Mouse (Mus musculus): Measurements from ENCODE around the gene Myof. TPM values are rescaled to one million over a fixed set of nuclear protein-coding genes. Genes with fewer than 3 reads are reported as not detected.

The Myof gene
- polyA plus RNA-seq, 1 experiment from 2014 or later: 467 TPM

GRCm38 (mm10) chr19:38045198-38045597, 1.8 kb upstream of the Myof start:
- in situ Hi-C loops (cut with MboI; ENCODE audit: low pct_unique_long_range_greater_than_20kb): loop anchor here (10.0 kb wide), 1 partner anchor 470 kb away; no protein-coding TSS in a partner anchor
- ATAC-seq: no peak
- no peak for DNase-seq (ENCODE audit: low read depth, low spot score)
- POLR2A ChIA-PET: no interaction called here
- no peak for TF ChIP-seq CTCF (IDR thresholded peaks at IDR 0.05)
- CTCF ChIA-PET: interaction anchor here (0.9 kb wide), 1 partner anchor 108 kb away, joined by 3 read pairs; no protein-coding TSS in a partner anchor
- H3K27me3 ChIP-seq: no peaks in the 10 kb centered on the region

- CTCF ChIA-PET: interaction anchor here (0.9 to 1.9 kb wide), 6 partner anchors 12 to 87 kb away, joined by 3 to 16 read pairs (median 4); partner anchors contain the start of gene Cep55
- peak; percentile 31 for ATAC-seq
- no peaks in the 10 kb centered on the region for H3K27me3 ChIP-seq
- no peak for TF ChIP-seq CTCF (IDR thresholded peaks at IDR 0.05)
- in situ Hi-C loops (cut with MboI; ENCODE audit: low pct_unique_long_range_greater_than_20kb): loop anchor here (5.0 to 10.0 kb wide), 2 partner anchors 35 to 467 kb away; no protein-coding TSS in a partner anchor
- DNase-seq (ENCODE audit: low read depth, low spot score): no peak
- POLR2A ChIA-PET: interaction anchor here (0.7 to 2.0 kb wide), 7 partner anchors 9 to 133 kb away, joined by 3 to 12 read pairs (median 6); no protein-coding TSS in a partner anchor
Measured at GRCm38 (mm10) chr19:38042261-38042722, 1.1 kb downstream of the Myof start.

GRCm38 (mm10) chr19:38038267-38038666, 5.1 kb downstream of the Myof start:
- peak; percentile 77 for ATAC-seq
- TF ChIP-seq CTCF (IDR thresholded peaks at IDR 0.05): no peak
- ChIA-PET CTCF (interaction anchor here (1.0 to 4.0 kb wide), 6 partner anchors 10 to 83 kb away, joined by 3 to 12 read pairs (median 5); no protein-coding TSS in a partner anchor), POLR2A (interaction anchor here (1.4 to 1.6 kb wide), 3 partner anchors 10 to 14 kb away, joined by 4 to 6 read pairs (median 4); no protein-coding TSS in a partner anchor)
- H3K27me3 ChIP-seq: no peaks in the 10 kb centered on the region
- in situ Hi-C loops (cut with MboI; ENCODE audit: low pct_unique_long_range_greater_than_20kb): loop anchor here (10.0 kb wide), 1 partner anchor 483 kb away; the partner anchor contains the start of gene Exoc6
- DNase-seq (ENCODE audit: low read depth, low spot score): no peak

GRCm38 (mm10) chr19:38035766-38036165, 7.6 kb downstream of the Myof start:
- in situ Hi-C loops (cut with MboI; ENCODE audit: low pct_unique_long_range_greater_than_20kb): loop anchor here (10.0 kb wide), 1 partner anchor 481 kb away; the partner anchor contains the start of gene Exoc6
- ChIA-PET POLR2A (interaction anchor here (0.7 to 1.0 kb wide), 2 partner anchors 10 to 76 kb away, joined by 3 to 4 read pairs; no protein-coding TSS in a partner anchor), CTCF (interaction anchor here (1.6 kb wide), 1 partner anchor 10 kb away, joined by 7 read pairs; no protein-coding TSS in a partner anchor)
- DNase-seq (ENCODE audit: low read depth, low spot score) (no peak), ATAC-seq (no peak)
- no peaks in the 10 kb centered on the region for H3K27me3 ChIP-seq
- TF ChIP-seq CTCF (IDR thresholded peaks at IDR 0.05): no peak

GRCm38 (mm10) chr19:38034696-38035095, 8.7 kb downstream of the Myof start:
- DNase-seq (ENCODE audit: low read depth, low spot score): no peak
- in situ Hi-C loops (cut with MboI; ENCODE audit: low pct_unique_long_range_greater_than_20kb): loop anchor here (10.0 kb wide), 1 partner anchor 480 kb away; the partner anchor contains the start of gene Exoc6
- POLR2A ChIA-PET: no interaction called here
- CTCF ChIA-PET: interaction anchor here (1.5 to 3.6 kb wide), 3 partner anchors 9 to 79 kb away, joined by 3 to 9 read pairs (median 7); no protein-coding TSS in a partner anchor
- ATAC-seq: peak; percentile 27
- no peak for TF ChIP-seq CTCF (IDR thresholded peaks at IDR 0.05)
- H3K27me3 ChIP-seq: no peaks in the 10 kb centered on the region

- CTCF ChIA-PET: interaction anchor here (1.5 to 3.6 kb wide), 3 partner anchors 24 to 78 kb away, joined by 3 to 9 read pairs (median 3); no protein-coding TSS in a partner anchor
- TF ChIP-seq CTCF (IDR thresholded peaks at IDR 0.05): no peak
Measured at GRCm38 (mm10) chr19:38033735-38034057, 9.7 kb downstream of the Myof start.

GRCm38 (mm10) chr19:38032993-38033734, 10.2 kb downstream of the Myof start:
- ChIA-PET CTCF (interaction anchor here (1.7 to 3.6 kb wide), 2 partner anchors 24 to 78 kb away, joined by 3 to 9 read pairs; no protein-coding TSS in a partner anchor), POLR2A (interaction anchor here (0.6 to 1.2 kb wide), 3 partner anchors 9 to 341 kb away, joined by 3 to 4 read pairs (median 3); no protein-coding TSS in a partner anchor)
- in situ Hi-C loops (cut with MboI; ENCODE audit: low pct_unique_long_range_greater_than_20kb): loop anchor here (10.0 kb wide), 1 partner anchor 478 kb away; the partner anchor contains the start of gene Exoc6
- no peak for ATAC-seq
- DNase-seq (ENCODE audit: low read depth, low spot score): no peak
- TF ChIP-seq CTCF (IDR thresholded peaks at IDR 0.05): no peak
- H3K27me3 ChIP-seq: no peaks in the 10 kb centered on the region

More at GRCm38 (mm10) chr19:38033735-38034057, 9.7 kb downstream of the Myof start:
- DNase-seq (ENCODE audit: low read depth, low spot score) (no peak), ATAC-seq (no peak)
- H3K27me3 ChIP-seq: no peaks in the 10 kb centered on the region
- in situ Hi-C loops (cut with MboI; ENCODE audit: low pct_unique_long_range_greater_than_20kb): loop anchor here (10.0 kb wide), 1 partner anchor 479 kb away; the partner anchor contains the start of gene Exoc6
- POLR2A ChIA-PET: interaction anchor here (0.6 to 1.2 kb wide), 3 partner anchors 9 to 496 kb away, joined by 3 to 4 read pairs (median 3); no protein-coding TSS in a partner anchor

- no peak for TF ChIP-seq CTCF (IDR thresholded peaks at IDR 0.05)
- H3K27me3 ChIP-seq: no peaks in the 10 kb centered on the region
- no peak for DNase-seq (ENCODE audit: low read depth, low spot score)
- ATAC-seq: no peak
- ChIA-PET CTCF (interaction anchor here (1.2 to 2.5 kb wide), 4 partner anchors 9 to 76 kb away, joined by 3 to 9 read pairs (median 6); no protein-coding TSS in a partner anchor), POLR2A (interaction anchor here (0.6 to 1.8 kb wide), 3 partner anchors 10 to 447 kb away, joined by 3 to 12 read pairs (median 3); partner anchors contain the start of gene Myof)
- in situ Hi-C loops (cut with MboI; ENCODE audit: low pct_unique_long_range_greater_than_20kb): loop anchor here (10.0 kb wide), 1 partner anchor 476 kb away; the partner anchor contains the start of gene Exoc6
Measured at GRCm38 (mm10) chr19:38031144-38031543, 12.2 kb downstream of the Myof start.

GRCm38 (mm10) chr19:38030673-38031137, 12.7 kb downstream of the Myof start:
- no peak for TF ChIP-seq CTCF (IDR thresholded peaks at IDR 0.05)
- DNase-seq (ENCODE audit: low read depth, low spot score) (no peak), ATAC-seq (no peak)
- no peaks in the 10 kb centered on the region for H3K27me3 ChIP-seq
- POLR2A ChIA-PET: interaction anchor here (0.5 to 1.8 kb wide), 6 partner anchors 10 to 1646 kb away, joined by 3 to 12 read pairs (median 4); partner anchors contain the start of gene Myof
- CTCF ChIA-PET: interaction anchor here (1.2 to 2.5 kb wide), 4 partner anchors 10 to 75 kb away, joined by 3 to 9 read pairs (median 6); no protein-coding TSS in a partner anchor
- in situ Hi-C loops (cut with MboI; ENCODE audit: low pct_unique_long_range_greater_than_20kb): loop anchor here (10.0 kb wide), 1 partner anchor 476 kb away; the partner anchor contains the start of gene Exoc6
